Mouse (Mus musculus): ENCODE measurements at regions not wholly inside any gene's neighbourhood (a gene's known extent, or its start where the extent isn't known, plus 50 kb on each side); places are given as distances from the start of the nearest gene placed in this dataset.

DNA sequence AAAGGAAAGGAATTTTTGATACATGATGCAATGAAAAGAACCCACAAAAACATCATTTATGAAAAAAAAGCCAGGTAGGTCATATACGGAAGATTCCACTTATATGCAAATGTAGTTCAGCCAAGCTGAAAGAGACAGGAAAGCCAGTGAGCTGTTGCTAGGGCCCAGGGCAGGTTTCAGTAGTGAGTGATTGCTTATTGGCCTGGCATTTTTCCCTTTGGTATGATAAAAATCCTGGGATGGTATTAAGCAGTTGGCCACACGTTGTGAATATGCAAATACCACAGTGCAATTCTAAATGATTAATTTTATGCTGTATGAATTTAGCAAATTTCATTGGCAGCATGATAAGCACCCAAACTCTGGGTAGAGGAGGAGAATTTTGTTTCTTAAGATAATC is 57.3 kb upstream of the Gm9972 start:
- Histone ChIP-seq H3K4me2 (replicated peaks) (no peak overlapping the region), H3K27ac (no peak overlapping the region), H3K9me3 (no peaks in the 10 kb centered on the region), H3K27me3 (replicated peaks) (no peaks in the 10 kb centered on the region), H3K4me3 (replicated peaks) (no peak overlapping the region), H3K36me3 (no peaks in the 10 kb centered on the region), H3K9ac (no peak overlapping the region), H3K4me1 (replicated peaks) (no peaks in the 10 kb centered on the region)
- ATAC-seq: no peak
- WGBS: 63% methylated on average over 2 of the region's 2 CpGs

Data from intestine, embryonic 15.5 days (tissue).